Mouse (Mus musculus): ENCODE measurements around the gene Colgalt1. TPM values are rescaled to one million over a fixed set of nuclear protein-coding genes. Genes with fewer than 3 reads are reported as not detected.
A peak's percentile ranks its signal among the peaks of the same experiment; 100 is the strongest.

The Colgalt1 gene
- polyA plus RNA-seq, 1 experiment from 2014 or later, result 56.2 TPM

GRCm38 (mm10) chr8:71631897-71632296 lies 21.1 kb downstream of the Colgalt1 start:
- peaks cover 72% of the 10 kb centered on the region for H3K27me3 ChIP-seq
- H3K4me3 ChIP-seq, result no peak overlapping the region
- no peak overlapping the region for H3K9ac ChIP-seq (replicated peaks)
- no peak overlapping the region for H3K4me2 ChIP-seq (replicated peaks)
- 57% methylated on average over 2 of the region's 2 CpGs for WGBS
- peaks cover 14% of the 10 kb centered on the region for H3K9me3 ChIP-seq
- H3K36me3 ChIP-seq, result 0 out of 2 replicates have a peak, but pooled peaks cover 6% of the 10 kb centered on the region
- ATAC-seq (ENCODE audit: low FRiP score, low read depth), result no peak
- H3K4me1 ChIP-seq, result peaks cover 18% of the 10 kb centered on the region
- H3K27ac ChIP-seq (replicated peaks), result no peak overlapping the region

GRCm38 (mm10) chr8:71633164-71633563 lies 22.4 kb downstream of the Colgalt1 start:
- peaks cover 70% of the 10 kb centered on the region for H3K27me3 ChIP-seq
- ATAC-seq (ENCODE audit: low FRiP score, low read depth), result no peak

GRCm38 (mm10) chr8:71633981-71634667 lies 23.3 kb downstream of the Colgalt1 start:
- Histone ChIP-seq H3K27ac (replicated peaks) (peak overlapping the region; percentile 15; the same call in 1 of the 2 replicates), H3K9ac (replicated peaks) (no peak overlapping the region), H3K4me3 (0 out of 2 replicates have a peak overlapping the region, but pooled peaks have one; percentile 17), H3K27me3 (peaks cover 76% of the 10 kb centered on the region), H3K4me1 (peaks cover 11% of the 10 kb centered on the region), H3K4me2 (replicated peaks) (peak overlapping the region; percentile 38), H3K36me3 (peaks cover 12% of the 10 kb centered on the region; the same call in 1 of the 2 replicates), H3K9me3 (peaks cover 14% of the 10 kb centered on the region)
- 3% methylated on average over 26 of the region's 26 CpGs for whole genome bisulfite sequencing
- peak; percentile 55 for ATAC-seq (ENCODE audit: low FRiP score, low read depth)

More at GRCm38 (mm10) chr8:71633164-71633563, 22.4 kb downstream of the Colgalt1 start:
- Histone ChIP-seq H3K27ac (replicated peaks) (no peak overlapping the region), H3K9me3 (peaks cover 14% of the 10 kb centered on the region), H3K4me1 (peaks cover 18% of the 10 kb centered on the region), H3K36me3 (0 out of 2 replicates have a peak, but pooled peaks cover 6% of the 10 kb centered on the region), H3K4me3 (no peak overlapping the region), H3K4me2 (replicated peaks) (no peak overlapping the region), H3K9ac (replicated peaks) (no peak overlapping the region)
- WGBS, result 8% methylated on average over 19 of the region's 22 CpGs

GRCm38 (mm10) chr8:71637149-71638095 lies 26.6 kb downstream of the Colgalt1 start:
- 68% methylated on average over 8 of the region's 8 CpGs for WGBS
- peaks cover 53% of the 10 kb centered on the region for H3K27me3 ChIP-seq
- ATAC-seq (ENCODE audit: low FRiP score, low read depth), result no peak

GRCm38 (mm10) chr8:71638321-71638720 lies 27.5 kb downstream of the Colgalt1 start:
- no peak overlapping the region for H3K9ac ChIP-seq (replicated peaks)
- H3K27ac ChIP-seq (replicated peaks), result no peak overlapping the region
- no peak overlapping the region for H3K4me2 ChIP-seq (replicated peaks)
- peaks cover 17% of the 10 kb centered on the region; the same call in 1 of the 2 replicates for H3K36me3 ChIP-seq
- peaks cover 49% of the 10 kb centered on the region for H3K27me3 ChIP-seq
- no peak overlapping the region for H3K4me3 ChIP-seq
- H3K9me3 ChIP-seq, result 0 out of 2 replicates have a peak, but pooled peaks cover 3% of the 10 kb centered on the region
- 81% methylated on average over 6 of the region's 6 CpGs for WGBS
- H3K4me1 ChIP-seq, result no peaks in the 10 kb centered on the region
- ATAC-seq (ENCODE audit: low FRiP score, low read depth), result no peak

More at GRCm38 (mm10) chr8:71637149-71638095, 26.6 kb downstream of the Colgalt1 start:
- Histone ChIP-seq H3K9me3 (peaks cover 12% of the 10 kb centered on the region), H3K4me2 (replicated peaks) (no peak overlapping the region), H3K4me1 (no peaks in the 10 kb centered on the region), H3K36me3 (peaks cover 21% of the 10 kb centered on the region; the same call in 1 of the 2 replicates), H3K9ac (replicated peaks) (0 out of 2 replicates have a peak overlapping the region, but pooled peaks have one; percentile 1), H3K4me3 (no peak overlapping the region), H3K27ac (replicated peaks) (no peak overlapping the region)

- Histone ChIP-seq H3K4me1 (no peaks in the 10 kb centered on the region), H3K9me3 (no peaks in the 10 kb centered on the region), H3K4me3 (no peak overlapping the region), H3K4me2 (replicated peaks) (no peak overlapping the region), H3K27me3 (peaks cover 42% of the 10 kb centered on the region), H3K36me3 (peaks cover 18% of the 10 kb centered on the region; the same call in 1 of the 2 replicates), H3K27ac (replicated peaks) (no peak overlapping the region), H3K9ac (replicated peaks) (no peak overlapping the region)
- 90% methylated on average over 4 of the region's 4 CpGs for WGBS
- ATAC-seq (ENCODE audit: low FRiP score, low read depth), result no peak
Measured at GRCm38 (mm10) chr8:71639318-71639717, 28.5 kb downstream of the Colgalt1 start.

- no peak overlapping the region for H3K4me2 ChIP-seq (replicated peaks)
- H3K36me3 ChIP-seq, result peaks cover 32% of the 10 kb centered on the region
- H3K27me3 ChIP-seq, result 0 out of 2 replicates have a peak, but pooled peaks cover 9% of the 10 kb centered on the region
- H3K4me1 ChIP-seq, result no peaks in the 10 kb centered on the region
- WGBS, result 85% methylated on average over 9 of the region's 9 CpGs
- H3K9me3 ChIP-seq, result no peaks in the 10 kb centered on the region
- ATAC-seq (ENCODE audit: low FRiP score, low read depth), result no peak
- H3K4me3 ChIP-seq, result no peak overlapping the region
- H3K9ac ChIP-seq (replicated peaks), result no peak overlapping the region
- no peak overlapping the region for H3K27ac ChIP-seq (replicated peaks)
Measured at GRCm38 (mm10) chr8:71645510-71645909, 34.7 kb downstream of the Colgalt1 start.

GRCm38 (mm10) chr8:71654600-71654999 lies 43.8 kb downstream of the Colgalt1 start:
- no peak overlapping the region for H3K9ac ChIP-seq (replicated peaks)
- peak overlapping the region; percentile 15 for H3K4me3 ChIP-seq
- 1% methylated on average over 24 of the region's 24 CpGs for WGBS
- peaks cover 7% of the 10 kb centered on the region; the same call in 1 of the 2 replicates for H3K4me1 ChIP-seq
- H3K27ac ChIP-seq (replicated peaks), result no peak overlapping the region
- H3K27me3 ChIP-seq, result peaks cover 74% of the 10 kb centered on the region
- ATAC-seq (ENCODE audit: low FRiP score, low read depth), result peak; percentile 42
- no peaks in the 10 kb centered on the region for H3K9me3 ChIP-seq
- H3K4me2 ChIP-seq (replicated peaks), result peak overlapping the region; percentile 44
- peaks cover 20% of the 10 kb centered on the region for H3K36me3 ChIP-seq

- no peak overlapping the region for H3K4me3 ChIP-seq
- no peak overlapping the region for H3K9ac ChIP-seq (replicated peaks)
- H3K4me1 ChIP-seq, result peaks cover 11% of the 10 kb centered on the region
- WGBS, result 24% methylated on average over 8 of the region's 9 CpGs
- no peaks in the 10 kb centered on the region for H3K36me3 ChIP-seq
- no peak overlapping the region for H3K27ac ChIP-seq (replicated peaks)
- H3K9me3 ChIP-seq, result no peaks in the 10 kb centered on the region
- no peak overlapping the region for H3K4me2 ChIP-seq (replicated peaks)
- no peak for ATAC-seq (ENCODE audit: low FRiP score, low read depth)
- peaks cover 97% of the 10 kb centered on the region for H3K27me3 ChIP-seq
Measured at GRCm38 (mm10) chr8:71657816-71658215, 47.0 kb downstream of the Colgalt1 start.

GRCm38 (mm10) chr8:71658515-71659049 lies 47.8 kb downstream of the Colgalt1 start:
- Histone ChIP-seq H3K27me3 (peaks cover 97% of the 10 kb centered on the region), H3K4me1 (peaks cover 11% of the 10 kb centered on the region), H3K9me3 (no peaks in the 10 kb centered on the region), H3K9ac (replicated peaks) (no peak overlapping the region), H3K27ac (replicated peaks) (no peak overlapping the region), H3K4me2 (replicated peaks) (no peak overlapping the region), H3K4me3 (no peak overlapping the region), H3K36me3 (no peaks in the 10 kb centered on the region)
- WGBS, result 37% methylated on average over 17 of the region's 17 CpGs
- no peak for ATAC-seq (ENCODE audit: low FRiP score, low read depth)

- H3K4me3 ChIP-seq, result no peak overlapping the region
- peaks cover 8% of the 10 kb centered on the region for H3K4me1 ChIP-seq
- no peaks in the 10 kb centered on the region for H3K36me3 ChIP-seq
- no peak overlapping the region for H3K27ac ChIP-seq (replicated peaks)
- 50% methylated on average over 1 of the region's 1 CpGs for WGBS
- H3K9me3 ChIP-seq, result no peaks in the 10 kb centered on the region
- H3K27me3 ChIP-seq, result peaks cover 96% of the 10 kb centered on the region
- no peak overlapping the region for H3K9ac ChIP-seq (replicated peaks)
- no peak for ATAC-seq (ENCODE audit: low FRiP score, low read depth)
- no peak overlapping the region for H3K4me2 ChIP-seq (replicated peaks)
Measured at GRCm38 (mm10) chr8:71659751-71660150, 49.0 kb downstream of the Colgalt1 start.

All from midbrain, embryonic 12.5 days (tissue).